In the genomic region with DNA sequence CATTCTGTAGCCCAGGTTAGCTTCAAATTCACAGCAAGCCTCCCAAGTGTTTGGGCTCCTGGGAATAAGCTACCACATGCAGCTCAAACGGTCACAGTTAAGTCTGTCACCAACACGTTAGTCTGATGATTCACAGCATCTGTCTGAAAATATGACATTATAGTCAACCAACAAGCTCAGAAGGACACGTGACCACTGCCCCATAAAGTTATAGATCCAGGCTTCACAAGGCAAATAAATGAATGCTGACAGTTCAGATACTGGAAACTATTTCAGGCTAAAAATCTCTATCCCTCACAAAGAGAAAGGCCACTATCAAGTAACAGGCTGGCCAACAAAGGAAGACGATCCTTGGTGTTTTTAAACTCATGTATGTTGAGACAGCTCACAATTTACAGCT, we compare ENCODE assay signal across 17 mouse cellular contexts.
"Had no signal": no experiment of that assay in that cellular context is flagged by ENCODE, and none has a peak within 500 bp of the region (broad histone marks: within the 10 kb centered on the region; RNA-seq: fewer than 3 reads in every experiment).

No protein-coding gene starts in this region.

- H3K4me2 ChIP-seq: kidney, embryonic 15.5 days; liver, embryonic 13.5 days; midbrain, embryonic 11.5 days; neural tube, embryonic 12.5 days; neural tube, embryonic 15.5 days; stomach, embryonic 15.5 days had no signal

- H3K27me3 ChIP-seq: kidney, embryonic 15.5 days; liver, embryonic 13.5 days; neural tube, embryonic 12.5 days; neural tube, embryonic 15.5 days; stomach, embryonic 15.5 days had no signal

- H3K36me3 ChIP-seq: liver, embryonic 13.5 days; neural tube, embryonic 15.5 days; stomach, embryonic 15.5 days had no signal

- DNase-seq: kidney, postnatal 10 days; kidney, postnatal 36 days; layer of hippocampus, postnatal 36 days; liver, embryonic 13.5 days; lung, adult 2 months; lung, postnatal 14 days; lung, postnatal 4 days; midbrain, embryonic 14.5 days; right cerebral cortex, postnatal 14 days; right cerebral cortex, postnatal 4 days; thymus, postnatal 25 days had no signal

- H3K4me3 ChIP-seq: kidney, embryonic 15.5 days; left cerebral cortex, adult 2 months; liver, embryonic 13.5 days; neural tube, embryonic 12.5 days; neural tube, embryonic 15.5 days; stomach, embryonic 15.5 days had no signal

- H3K4me1 ChIP-seq: kidney, embryonic 15.5 days; liver, embryonic 13.5 days; neural tube, embryonic 12.5 days; neural tube, embryonic 15.5 days; stomach, embryonic 15.5 days had no signal

- H3K27ac ChIP-seq: kidney, embryonic 15.5 days; left cerebral cortex, adult 2 months; liver, embryonic 13.5 days; neural tube, embryonic 12.5 days; neural tube, embryonic 15.5 days; stomach, embryonic 15.5 days had no signal

- H3K9ac ChIP-seq: kidney, embryonic 15.5 days; liver, embryonic 13.5 days; neural tube, embryonic 12.5 days; neural tube, embryonic 15.5 days; stomach, embryonic 15.5 days had no signal

- H3K9me3 ChIP-seq: kidney, embryonic 15.5 days; liver, embryonic 13.5 days; neural tube, embryonic 12.5 days; neural tube, embryonic 15.5 days; stomach, embryonic 15.5 days had no signal
